Mouse (Mus musculus) thymus, adult 2 months (tissue): ENCODE results near the gene Celf5. TPM values are rescaled to one million over a fixed set of nuclear protein-coding genes. Genes with fewer than 3 reads are reported as not detected.

ENCODE experiments used
- DNase-seq: peaks from one replicate; pipeline ENCODE4 v3.0.0; 2021
- H3K27ac ChIP-seq: fragments of 200-500 bp; 2 replicates; pipeline ENCODE4 v1.5.1; 2012; ENCODE audit warnings: low read length, control low read depth; ENCODE audit not compliant: control insufficient read depth, insufficient read depth
- H3K27me3 ChIP-seq: fragments of 200-500 bp; 2 replicates; pipeline ENCODE4 v1.6.1; 2012; ENCODE audit warnings: mild to moderate bottlenecking, low read length, moderate library complexity, mixed read lengths; ENCODE audit not compliant: control insufficient read depth, insufficient read depth
- H3K36me3 ChIP-seq: fragments of 200-500 bp; 2 replicates; pipeline ENCODE4 v1.6.1; 2012; ENCODE audit warnings: mild to moderate bottlenecking, low read length, moderate library complexity; ENCODE audit not compliant: control insufficient read depth, insufficient read depth
- H3K4me1 ChIP-seq: fragments of 200-500 bp; replicated peaks from 2 replicates; pipeline ENCODE4 v1.6.1; 2012; ENCODE audit warnings: low read length; ENCODE audit not compliant: control insufficient read depth, insufficient read depth
- H3K4me3 ChIP-seq: fragments of 200-500 bp; 2 replicates; pipeline ENCODE4 v1.5.1; 2012; ENCODE audit warnings: mild to moderate bottlenecking, low read length, control low read depth, moderate library complexity; ENCODE audit not compliant: control insufficient read depth, insufficient read depth
- CTCF ChIP-seq: fragments of 200-500 bp; IDR thresholded peaks from 2 replicates; pipeline ENCODE4 v1.5.1; 2012; ENCODE audit warnings: mild to moderate bottlenecking, control low read depth, low read length, moderate library complexity, borderline replicate concordance; ENCODE audit not compliant: control insufficient read depth, poor library complexity, insufficient read depth; ENCODE audit errors: extremely low read depth
- POLR2A ChIP-seq: fragments of 200-500 bp; IDR thresholded peaks from 2 replicates; pipeline ENCODE4 v1.6.1; 2012; ENCODE audit warnings: mild to moderate bottlenecking, low read length, control low read depth, moderate library complexity; ENCODE audit not compliant: control insufficient read depth, poor library complexity, insufficient read depth; ENCODE audit errors: extremely low read depth
- WGBS: fragments of 180-500 bp; shearing (Covaris S2); methylation state at CpG from one replicate; pipeline ENCODE4 v1.1.7; 2018; 5-methylcytosine and 5-hydroxymethylcytosine counted together
- polyA plus RNA-seq: library from polyadenylated mRNA; depleted of rRNA; stranded (reverse); fragments of >200 nt; gene quantifications from 2 replicates; pipeline ENCODE4 v1.2.3, GENCODE M21; 2012

The Celf5 gene
- polyA plus RNA-seq, 1 experiment, result 5.1 TPM

DNA sequence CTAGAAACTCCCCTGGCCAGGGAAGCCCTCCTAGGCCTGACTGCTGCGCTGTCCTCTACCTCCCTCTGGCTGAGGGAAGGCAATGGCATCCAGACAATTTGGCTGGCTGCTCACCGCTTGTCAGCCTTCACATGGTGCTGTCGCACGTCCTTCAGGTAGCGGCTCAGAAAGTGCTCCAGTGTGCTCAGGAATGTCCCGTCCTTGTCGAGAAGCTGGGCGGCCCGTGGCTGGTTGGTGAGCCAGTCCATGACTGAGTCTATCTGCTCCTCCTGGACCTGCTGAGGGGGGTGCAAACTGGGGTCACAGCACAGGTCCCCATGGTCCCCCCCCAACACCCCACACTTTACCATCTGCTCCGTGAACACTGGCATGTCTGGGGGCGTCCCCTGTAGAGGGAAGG is 5.6 kb upstream of the Celf5 start:
- no peak overlapping the region for H3K27ac ChIP-seq
- peaks cover 23% of the 10 kb centered on the region for H3K36me3 ChIP-seq
- H3K4me3 ChIP-seq, result no peak overlapping the region
- no peaks in the 10 kb centered on the region for H3K4me1 ChIP-seq
- no peak for DNase-seq
- TF ChIP-seq CTCF, result no peak
- no peak for TF ChIP-seq POLR2A
- WGBS, result 96% methylated on average over 11 of the region's 11 CpGs
- H3K27me3 ChIP-seq, result no peaks in the 10 kb centered on the region

DNA sequence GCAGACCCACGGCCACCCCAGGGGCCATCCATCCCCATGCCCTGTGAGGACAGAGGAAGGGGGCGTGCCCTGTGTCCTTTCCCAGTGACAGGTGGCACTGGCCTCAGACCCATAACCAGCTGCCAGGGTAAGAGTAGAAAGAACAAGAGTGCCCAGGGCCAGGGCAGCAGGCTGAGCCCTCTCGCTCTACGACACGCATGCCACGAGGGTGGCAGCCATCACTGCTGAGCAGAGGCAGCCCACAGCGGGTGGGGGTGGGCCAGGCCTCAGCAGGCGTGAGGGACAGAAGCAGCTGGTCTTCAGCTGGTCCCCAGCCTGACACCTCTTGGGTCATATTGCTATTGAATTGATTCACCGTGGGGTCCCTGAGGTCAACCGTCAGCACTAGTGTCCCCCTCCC is 4.0 kb upstream of the Celf5 start:
- peaks cover 22% of the 10 kb centered on the region for H3K36me3 ChIP-seq
- no peak overlapping the region for H3K4me3 ChIP-seq
- H3K27ac ChIP-seq, result no peak overlapping the region
- DNase-seq, result no peak
- H3K27me3 ChIP-seq, result peaks cover 3% of the 10 kb centered on the region; the same call in 1 of the 2 replicates
- TF ChIP-seq CTCF (no peak), POLR2A (no peak)
- WGBS, result 94% methylated on average over 10 of the region's 10 CpGs
- 0 out of 2 replicates have a peak, but pooled peaks cover 8% of the 10 kb centered on the region for H3K4me1 ChIP-seq

GRCm38 (mm10) chr10:81485479-81486018 is 3.0 kb upstream of the Celf5 start:
- no peak for TF ChIP-seq CTCF
- TF ChIP-seq POLR2A, result no peak
- Histone ChIP-seq H3K27ac (no peak overlapping the region), H3K36me3 (peaks cover 19% of the 10 kb centered on the region), H3K4me3 (no peak overlapping the region), H3K27me3 (peaks cover 5% of the 10 kb centered on the region; the same call in 1 of the 2 replicates), H3K4me1 (0 out of 2 replicates have a peak, but pooled peaks cover 8% of the 10 kb centered on the region)
- DNase-seq, result no peak
- WGBS, result 80% methylated on average over 7 of the region's 7 CpGs

GRCm38 (mm10) chr10:81485060-81485449 is 2.5 kb upstream of the Celf5 start:
- WGBS, result 13% methylated on average over 2 of the region's 2 CpGs
- H3K4me3 ChIP-seq, result no peak overlapping the region
- H3K36me3 ChIP-seq, result peaks cover 19% of the 10 kb centered on the region
- 0 out of 2 replicates have a peak, but pooled peaks cover 8% of the 10 kb centered on the region for H3K4me1 ChIP-seq
- H3K27ac ChIP-seq, result no peak overlapping the region
- peaks cover 5% of the 10 kb centered on the region; the same call in 1 of the 2 replicates for H3K27me3 ChIP-seq
- DNase-seq, result peak; percentile 51
- TF ChIP-seq CTCF, result no peak; the same call in 1 of the 2 replicates
- no peak for TF ChIP-seq POLR2A

DNA sequence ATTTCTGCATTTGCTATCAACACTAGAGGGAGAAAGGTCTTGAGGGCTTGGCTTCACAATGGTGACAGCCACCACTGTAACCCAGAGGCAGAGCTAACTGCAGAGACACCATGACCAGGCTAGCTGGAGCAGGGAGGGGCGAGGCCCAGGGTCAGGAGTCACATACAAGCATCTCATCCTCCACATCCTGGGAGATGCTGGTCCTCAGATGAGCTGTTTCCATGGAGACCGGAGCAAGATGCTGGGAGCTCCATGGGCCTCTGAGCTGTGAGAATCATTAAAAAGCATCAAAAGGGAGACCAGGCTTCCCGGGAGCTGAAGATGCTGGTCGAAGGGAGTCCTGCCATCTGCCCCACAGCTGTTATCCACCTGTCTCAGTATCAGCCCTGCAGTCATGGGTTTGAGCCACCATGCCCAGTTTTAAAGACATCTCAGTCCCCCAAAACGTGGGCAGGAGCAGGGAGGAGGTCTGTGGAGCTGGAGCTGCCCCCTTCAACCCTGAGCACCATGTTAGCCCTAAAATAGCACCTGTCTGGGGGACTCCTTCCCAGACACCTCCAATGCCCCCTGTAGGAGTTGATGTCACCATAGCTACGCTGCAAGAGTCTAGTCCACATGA is 2.0 kb upstream of the Celf5 start:
- TF ChIP-seq CTCF, result no peak
- TF ChIP-seq POLR2A, result no peak
- no peak for DNase-seq
- Histone ChIP-seq H3K27ac (no peak overlapping the region), H3K4me1 (0 out of 2 replicates have a peak, but pooled peaks cover 8% of the 10 kb centered on the region), H3K4me3 (no peak overlapping the region), H3K27me3 (peaks cover 5% of the 10 kb centered on the region; the same call in 1 of the 2 replicates), H3K36me3 (peaks cover 15% of the 10 kb centered on the region)
- 66% methylated on average over 6 of the region's 6 CpGs for WGBS

- Histone ChIP-seq H3K27me3 (peaks cover 5% of the 10 kb centered on the region; the same call in 1 of the 2 replicates), H3K4me1 (0 out of 2 replicates have a peak, but pooled peaks cover 8% of the 10 kb centered on the region), H3K36me3 (peaks cover 15% of the 10 kb centered on the region), H3K4me3 (no peak overlapping the region), H3K27ac (no peak overlapping the region)
- TF ChIP-seq CTCF (peak; percentile 73; the same call in 1 of the 2 replicates), POLR2A (no peak)
- DNase-seq, result peak; percentile 50
- 21% methylated on average over 9 of the region's 9 CpGs for WGBS
Observed at GRCm38 (mm10) chr10:81483983-81484382, 1.5 kb upstream of the Celf5 start.
